Mouse (Mus musculus) neural tube, embryonic 11.5 days (tissue): Measurements from ENCODE around the gene Strn4. TPM values are rescaled to one million over a fixed set of nuclear protein-coding genes. Genes with fewer than 3 reads are reported as not detected.

Experiments used
- ATAC-seq: fragments of 200-750 bp; cut with Nextera tagmentation; 2 replicates; pipeline ENCODE4 v1.8.0; 2017; ENCODE audit warnings: moderate number of reproducible peaks, mild to moderate bottlenecking, moderate TSS enrichment, moderate library complexity; ENCODE audit not compliant: insufficient read depth, low FRiP score, low TSS enrichment
- DNase-seq: peaks from one replicate; pipeline ENCODE4 v3.0.0-alpha.2; 2015; ENCODE audit warnings: low spot score
- H3K27ac ChIP-seq: fragments of 300-500 bp; sonication (generic); 2 replicates; pipeline ENCODE4 v1.5.1; 2014; ENCODE audit warnings: low read depth, mild to moderate bottlenecking, low read length
- H3K27me3 ChIP-seq: fragments of 300-500 bp; sonication (generic); 2 replicates; pipeline ENCODE4 v1.6.1; 2014; ENCODE audit warnings: mild to moderate bottlenecking, low read length, mixed read lengths; ENCODE audit not compliant: control insufficient read depth, insufficient read depth
- H3K36me3 ChIP-seq: fragments of 300-500 bp; sonication (generic); 2 replicates; pipeline ENCODE4 v1.6.1; 2014; ENCODE audit warnings: mild to moderate bottlenecking, low read length, moderate library complexity, mixed read lengths; ENCODE audit not compliant: control insufficient read depth, insufficient read depth
- H3K4me1 ChIP-seq: fragments of 300-500 bp; sonication (generic); 2 replicates; pipeline ENCODE4 v1.6.1; 2014; ENCODE audit warnings: low read length, mixed read lengths; ENCODE audit not compliant: control insufficient read depth, insufficient read depth
- H3K4me2 ChIP-seq: fragments of 300-500 bp; sonication (generic); 2 replicates; pipeline ENCODE4 v1.6.1; 2014; ENCODE audit warnings: low read depth, mild to moderate bottlenecking, moderate library complexity
- H3K4me3 ChIP-seq: fragments of 300-500 bp; sonication (generic); 2 replicates; pipeline ENCODE4 v1.5.1; 2014; ENCODE audit warnings: low read depth, low read length
- H3K9ac ChIP-seq: fragments of 300-500 bp; sonication (generic); 2 replicates; pipeline ENCODE4 v1.6.1; 2014; ENCODE audit warnings: mild to moderate bottlenecking, low read length
- H3K9me3 ChIP-seq: fragments of 300-500 bp; sonication (generic); 2 replicates; pipeline ENCODE4 v1.6.1; 2016; ENCODE audit warnings: low read length; ENCODE audit not compliant: control insufficient read depth
- WGBS: fragments of 180-500 bp; shearing (Covaris S2); extraction: QIAGEN DNeasy Blood & Tissue Kit; methylation state at CpG from one replicate; pipeline ENCODE4 v1.1.7; 2014; 5-methylcytosine and 5-hydroxymethylcytosine counted together
- polyA plus RNA-seq: library from polyadenylated mRNA; unstranded; fragments of >200 nt; fragmentation: Nextera tagmentation; extraction: Ambion mirVana; gene quantifications from 2 replicates; pipeline ENCODE4 v1.2.1, GENCODE M21; 2014

Strn4 gene
- polyA plus RNA-seq, 1 experiment from 2014 or later, result 140 TPM

GRCm38 (mm10) chr7:16783224-16783688 is 32.4 kb upstream of the Strn4 start:
- WGBS, result 24% methylated on average over 10 of the region's 10 CpGs
- Histone ChIP-seq H3K9me3 (no peaks in the 10 kb centered on the region), H3K9ac (0 out of 2 replicates have a peak overlapping the region, but pooled peaks have one; percentile 9), H3K4me1 (peaks cover 17% of the 10 kb centered on the region; the same call in 1 of the 2 replicates), H3K36me3 (no peaks in the 10 kb centered on the region), H3K27me3 (no peaks in the 10 kb centered on the region), H3K4me3 (peak overlapping the region; percentile 47), H3K4me2 (peak overlapping the region; percentile 65), H3K27ac (no peak overlapping the region)
- ATAC-seq (no peak), DNase-seq (no peak)

- DNase-seq (no peak), ATAC-seq (no peak)
- Histone ChIP-seq H3K27me3 (no peaks in the 10 kb centered on the region), H3K4me2 (peak overlapping the region; percentile 65), H3K9ac (0 out of 2 replicates have a peak overlapping the region, but pooled peaks have one; percentile 11), H3K27ac (no peak overlapping the region), H3K9me3 (no peaks in the 10 kb centered on the region), H3K4me1 (peaks cover 17% of the 10 kb centered on the region; the same call in 1 of the 2 replicates), H3K36me3 (no peaks in the 10 kb centered on the region), H3K4me3 (peak overlapping the region; percentile 47; the same call in 1 of the 2 replicates)
- 44% methylated on average over 17 of the region's 17 CpGs for WGBS
Observed at GRCm38 (mm10) chr7:16783758-16784415, 31.8 kb upstream of the Strn4 start.

- H3K9me3 ChIP-seq, result no peaks in the 10 kb centered on the region
- no peak overlapping the region for H3K4me3 ChIP-seq
- H3K9ac ChIP-seq, result peak overlapping the region; percentile 4; the same call in 1 of the 2 replicates
- DNase-seq, result no peak
- no peaks in the 10 kb centered on the region for H3K27me3 ChIP-seq
- peak overlapping the region; percentile 65 for H3K4me2 ChIP-seq
- 73% methylated on average over 10 of the region's 10 CpGs for WGBS
- H3K36me3 ChIP-seq, result no peaks in the 10 kb centered on the region
- H3K27ac ChIP-seq, result no peak overlapping the region
- ATAC-seq, result no peak
- H3K4me1 ChIP-seq, result peaks cover 17% of the 10 kb centered on the region; the same call in 1 of the 2 replicates
Observed at GRCm38 (mm10) chr7:16784498-16784976, 31.2 kb upstream of the Strn4 start.

- Histone ChIP-seq H3K4me2 (no peak overlapping the region), H3K27ac (no peak overlapping the region), H3K36me3 (no peaks in the 10 kb centered on the region), H3K4me3 (no peak overlapping the region), H3K27me3 (no peaks in the 10 kb centered on the region), H3K9me3 (no peaks in the 10 kb centered on the region), H3K9ac (no peak overlapping the region), H3K4me1 (peaks cover 17% of the 10 kb centered on the region; the same call in 1 of the 2 replicates)
- 81% methylated on average over 8 of the region's 8 CpGs for WGBS
- ATAC-seq (no peak), DNase-seq (no peak)
Observed at GRCm38 (mm10) chr7:16785541-16786083, 30.1 kb upstream of the Strn4 start.

GRCm38 (mm10) chr7:16792316-16792715 is 23.4 kb upstream of the Strn4 start:
- DNase-seq (no peak), ATAC-seq (no peak)
- no peak overlapping the region for H3K27ac ChIP-seq
- H3K4me3 ChIP-seq, result no peak overlapping the region
- peaks cover 5% of the 10 kb centered on the region for H3K36me3 ChIP-seq
- H3K9ac ChIP-seq, result no peak overlapping the region
- no peaks in the 10 kb centered on the region for H3K4me1 ChIP-seq
- H3K9me3 ChIP-seq, result no peaks in the 10 kb centered on the region
- no peak overlapping the region for H3K4me2 ChIP-seq
- WGBS, result 79% methylated on average over 5 of the region's 5 CpGs
- no peaks in the 10 kb centered on the region for H3K27me3 ChIP-seq

GRCm38 (mm10) chr7:16793010-16793725 is 22.5 kb upstream of the Strn4 start:
- ATAC-seq (no peak), DNase-seq (no peak)
- peaks cover 5% of the 10 kb centered on the region for H3K36me3 ChIP-seq
- no peak overlapping the region for H3K9ac ChIP-seq
- no peak overlapping the region for H3K27ac ChIP-seq
- H3K4me2 ChIP-seq, result no peak overlapping the region
- WGBS, result 89% methylated on average over 19 of the region's 19 CpGs
- H3K4me3 ChIP-seq, result no peak overlapping the region
- H3K9me3 ChIP-seq, result no peaks in the 10 kb centered on the region
- H3K4me1 ChIP-seq, result no peaks in the 10 kb centered on the region
- no peaks in the 10 kb centered on the region for H3K27me3 ChIP-seq

- Histone ChIP-seq H3K9me3 (no peaks in the 10 kb centered on the region), H3K36me3 (peaks cover 5% of the 10 kb centered on the region), H3K4me1 (no peaks in the 10 kb centered on the region), H3K27ac (no peak overlapping the region), H3K27me3 (no peaks in the 10 kb centered on the region), H3K4me2 (no peak overlapping the region), H3K9ac (no peak overlapping the region), H3K4me3 (no peak overlapping the region)
- ATAC-seq, result no peak
- WGBS, result 94% methylated on average over 5 of the region's 5 CpGs
- no peak for DNase-seq
Observed at GRCm38 (mm10) chr7:16794886-16795285, 20.8 kb upstream of the Strn4 start.

GRCm38 (mm10) chr7:16804409-16805028 is 11.2 kb upstream of the Strn4 start:
- H3K27me3 ChIP-seq, result no peaks in the 10 kb centered on the region
- H3K4me3 ChIP-seq, result no peak overlapping the region
- H3K9me3 ChIP-seq, result no peaks in the 10 kb centered on the region
- H3K9ac ChIP-seq, result no peak overlapping the region
- no peak overlapping the region for H3K27ac ChIP-seq
- WGBS, result 40% methylated on average over 8 of the region's 8 CpGs
- H3K4me1 ChIP-seq, result no peaks in the 10 kb centered on the region
- DNase-seq, result peak; percentile 26
- H3K4me2 ChIP-seq, result no peak overlapping the region
- no peaks in the 10 kb centered on the region for H3K36me3 ChIP-seq
- ATAC-seq, result no peak; the same call in 1 of the 2 replicates
